Mouse (Mus musculus) midbrain, embryonic 11.5 days (tissue): Measurements from ENCODE around the gene Smyd5. TPM values are rescaled to one million over a fixed set of nuclear protein-coding genes. Genes with fewer than 3 reads are reported as not detected.

ENCODE experiments used
- ATAC-seq: fragments of 200-750 bp; cut with Nextera tagmentation; 2 replicates; pipeline ENCODE4 v1.8.0; 2017; ENCODE audit warnings: moderate TSS enrichment, moderate library complexity; ENCODE audit not compliant: low FRiP score
- DNase-seq: peaks from one replicate; pipeline ENCODE4 v3.0.0; 2015; ENCODE audit warnings: low spot score; ENCODE audit errors: missing footprints
- H3K27ac ChIP-seq: fragments of 300-500 bp; sonication (generic); 2 replicates; pipeline ENCODE4 v1.5.1; 2014; ENCODE audit warnings: low read depth, low read length
- H3K27me3 ChIP-seq: fragments of 300-500 bp; sonication (generic); 2 replicates; pipeline ENCODE4 v1.6.1; 2014; ENCODE audit warnings: mild to moderate bottlenecking, low read length, moderate library complexity, mixed read lengths; ENCODE audit not compliant: control insufficient read depth, insufficient read depth
- H3K36me3 ChIP-seq: fragments of 300-500 bp; sonication (generic); 2 replicates; pipeline ENCODE4 v1.6.1; 2014; ENCODE audit warnings: mild to moderate bottlenecking, low read length, moderate library complexity, mixed read lengths; ENCODE audit not compliant: control insufficient read depth, insufficient read depth
- H3K4me1 ChIP-seq: fragments of 300-500 bp; sonication (generic); 2 replicates; pipeline ENCODE4 v1.6.1; 2014; ENCODE audit warnings: low read length; ENCODE audit not compliant: control insufficient read depth, insufficient read depth
- H3K4me2 ChIP-seq: fragments of 300-500 bp; sonication (generic); 2 replicates; pipeline ENCODE4 v1.6.1; 2014; ENCODE audit warnings: mild to moderate bottlenecking, moderate library complexity
- H3K4me3 ChIP-seq: fragments of 300-500 bp; sonication (generic); 2 replicates; pipeline ENCODE4 v1.5.1; 2014; ENCODE audit warnings: low read depth, low read length
- H3K9ac ChIP-seq: fragments of 300-500 bp; sonication (generic); 2 replicates; pipeline ENCODE4 v1.6.1; 2014; ENCODE audit warnings: low read length
- H3K9me3 ChIP-seq: fragments of 300-500 bp; sonication (generic); 2 replicates; pipeline ENCODE4 v1.6.1; 2016; ENCODE audit warnings: low read length; ENCODE audit not compliant: control insufficient read depth
- WGBS: fragments of 180-500 bp; shearing (Covaris S2); extraction: QIAGEN DNeasy Blood & Tissue Kit; methylation state at CpG from one replicate; pipeline ENCODE4 v1.1.7; 2014; 5-methylcytosine and 5-hydroxymethylcytosine counted together
- polyA plus RNA-seq: library from polyadenylated mRNA; unstranded; fragments of >200 nt; fragmentation: Nextera tagmentation; extraction: Ambion mirVana; gene quantifications from 2 replicates; pipeline ENCODE4 v1.2.1, GENCODE M21; 2014

The Smyd5 gene
- 52.1 and 52.6 TPM in 2 replicates for polyA plus RNA-seq

DNA sequence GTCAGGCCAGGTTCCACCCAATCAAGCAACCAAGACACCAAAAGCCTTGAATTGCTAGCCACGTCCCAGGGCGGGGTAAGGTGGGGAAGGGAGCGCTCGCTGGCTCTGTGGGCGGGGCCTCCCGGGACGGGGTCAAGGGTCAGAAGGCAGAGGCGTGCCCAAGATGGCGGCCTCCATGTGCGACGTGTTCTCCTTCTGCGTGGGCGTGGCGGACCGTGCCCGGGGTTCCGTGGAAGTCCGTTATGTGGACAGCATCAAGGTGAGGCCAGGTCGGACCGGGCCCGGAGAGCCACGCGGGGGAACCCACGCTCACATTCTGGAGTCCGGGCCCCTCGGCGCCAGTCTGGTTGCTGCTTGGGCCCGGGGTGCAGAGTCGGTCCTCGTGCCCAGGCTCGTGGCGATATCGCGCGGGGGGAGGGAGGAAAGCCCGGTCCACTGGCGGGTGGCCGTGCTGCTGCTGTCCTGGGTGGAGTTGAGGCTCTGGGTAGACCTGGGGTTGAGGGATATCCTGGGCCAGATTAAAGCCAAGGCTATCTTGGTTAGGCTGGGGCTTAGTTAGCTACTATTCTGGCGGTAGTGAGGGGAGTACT, at the start of gene Smyd5:
Smyd5 (plus strand) TSS at position 148 of the 590 bp plus-strand sequence.
- Histone ChIP-seq H3K36me3 (no peaks in the 10 kb centered on the region), H3K9ac (peak within 1 kb of the TSS; percentile 82), H3K27me3 (no peaks in the 10 kb centered on the region), H3K4me2 (peak within 1 kb of the TSS; percentile 80), H3K4me3 (peak within 1 kb of the TSS; percentile 89), H3K27ac (no peak within 1 kb of the TSS), H3K9me3 (no peaks in the 10 kb centered on the region), H3K4me1 (no peaks in the 10 kb centered on the region; the same call in 1 of the 2 replicates)
- under 1% methylated on average over 39 of the region's 39 CpGs for WGBS
- DNase-seq (peak; percentile 98), ATAC-seq (peak; percentile 89)

DNA sequence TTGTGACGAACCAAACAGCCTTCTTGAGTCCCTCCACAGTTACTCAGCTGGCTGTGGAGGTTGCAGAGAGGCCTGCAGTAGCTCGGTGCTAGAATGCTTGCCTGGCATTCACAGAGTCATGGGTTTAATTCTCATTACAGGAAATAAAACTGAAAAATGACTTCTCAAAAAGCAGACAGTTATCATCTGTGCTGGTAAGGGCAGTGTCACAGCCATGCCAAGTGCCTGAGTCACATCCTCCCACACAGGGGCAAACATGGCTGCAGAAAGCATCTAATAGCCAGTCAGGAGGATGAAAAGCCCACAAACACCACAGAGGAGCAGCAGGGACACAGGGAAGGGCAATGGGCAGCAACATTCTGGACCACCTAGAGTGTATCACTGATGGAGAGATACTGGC, 49.0 kb upstream of the Smyd5 start:
- Histone ChIP-seq H3K9me3 (no peaks in the 10 kb centered on the region), H3K4me2 (no peak overlapping the region), H3K4me3 (no peak overlapping the region), H3K9ac (no peak overlapping the region), H3K36me3 (no peaks in the 10 kb centered on the region), H3K4me1 (peaks cover 5% of the 10 kb centered on the region), H3K27ac (no peak overlapping the region), H3K27me3 (no peaks in the 10 kb centered on the region)
- ATAC-seq: no peak
- 83% methylated on average over 2 of the region's 2 CpGs for WGBS
- DNase-seq: no peak

DNA sequence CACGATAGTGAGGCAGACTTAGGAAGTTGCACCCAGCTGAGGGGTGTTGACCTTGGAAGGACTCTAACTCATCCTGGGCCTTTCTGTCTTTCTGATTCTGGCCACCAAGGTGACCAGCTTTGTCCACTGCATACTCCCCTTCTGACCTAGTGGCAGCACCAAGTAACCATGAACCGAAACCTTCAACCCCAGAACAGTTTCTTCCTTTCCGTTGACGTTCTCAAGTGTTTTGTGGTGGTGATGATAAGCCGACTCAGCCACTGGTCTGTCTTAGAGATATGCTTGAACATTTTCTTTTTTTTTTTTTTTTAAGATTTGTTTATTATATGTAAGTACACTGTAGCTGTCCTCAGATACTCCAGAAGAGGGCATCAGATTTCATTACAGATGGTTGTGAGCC, 43.2 kb upstream of the Smyd5 start:
- ATAC-seq: no peak
- 89% methylated on average over 5 of the region's 5 CpGs for WGBS
- H3K4me2 ChIP-seq: no peak overlapping the region

DNA sequence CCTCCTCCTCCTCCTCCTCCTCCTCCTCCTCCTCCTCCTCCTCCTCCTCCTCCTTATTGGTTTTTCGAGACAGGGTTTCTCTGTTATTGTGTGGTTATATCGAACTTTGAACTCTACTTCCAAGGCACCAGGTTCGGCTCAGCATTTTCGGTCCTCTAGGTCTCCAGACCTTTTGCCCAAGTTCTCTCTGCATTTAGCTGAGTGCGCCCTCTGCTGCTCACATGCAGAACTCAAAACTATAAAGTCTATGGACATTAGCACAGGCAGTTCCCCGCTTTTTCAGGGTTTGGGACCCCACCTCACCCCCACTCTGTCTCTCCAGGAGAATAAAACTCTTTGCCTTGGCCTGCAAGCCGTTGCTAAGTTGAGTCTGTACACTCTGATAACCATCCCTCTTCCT, 40.0 kb upstream of the Smyd5 start:
- no peak for ATAC-seq
- WGBS: 24% methylated on average over 6 of the region's 7 CpGs

More for the DNA sequence above, 43.2 kb upstream of the Smyd5 start:
- Histone ChIP-seq H3K9ac (no peak overlapping the region), H3K9me3 (no peaks in the 10 kb centered on the region), H3K36me3 (no peaks in the 10 kb centered on the region), H3K4me1 (no peaks in the 10 kb centered on the region), H3K4me3 (no peak overlapping the region), H3K27ac (no peak overlapping the region), H3K27me3 (no peaks in the 10 kb centered on the region; the same call in 1 of the 2 replicates)
- no peak for DNase-seq

DNA sequence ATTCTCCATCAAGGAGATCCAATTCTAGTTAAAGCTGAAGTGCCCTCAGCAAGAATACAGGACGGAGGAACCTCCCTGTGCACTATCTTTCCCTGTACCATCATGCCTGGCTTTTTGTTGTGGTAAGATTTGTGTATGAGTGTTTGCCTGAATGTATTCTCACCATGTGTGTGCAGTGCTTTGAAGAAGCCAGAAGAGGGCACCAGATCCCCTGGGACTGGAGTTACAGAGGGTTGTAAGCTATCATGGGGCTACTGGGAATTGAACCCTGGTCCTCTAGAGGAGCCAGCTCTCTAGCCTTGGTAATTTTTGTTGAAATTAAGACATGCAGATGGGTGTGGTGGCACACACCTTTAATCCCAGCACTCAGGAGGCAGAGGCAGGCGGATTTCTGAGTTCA, 36.4 kb upstream of the Smyd5 start:
- H3K4me3 ChIP-seq: no peak overlapping the region
- no peak for DNase-seq
- H3K36me3 ChIP-seq: no peaks in the 10 kb centered on the region
- no peaks in the 10 kb centered on the region; the same call in 1 of the 2 replicates for H3K9me3 ChIP-seq
- H3K27me3 ChIP-seq: no peaks in the 10 kb centered on the region; the same call in 1 of the 2 replicates
- 89% methylated on average over 2 of the region's 2 CpGs for WGBS
- no peak overlapping the region for H3K4me2 ChIP-seq
- no peaks in the 10 kb centered on the region for H3K4me1 ChIP-seq
- no peak for ATAC-seq
- H3K9ac ChIP-seq: no peak overlapping the region
- H3K27ac ChIP-seq: no peak overlapping the region

More for the DNA sequence above, 40.0 kb upstream of the Smyd5 start:
- H3K9ac ChIP-seq: no peak overlapping the region
- H3K4me1 ChIP-seq: no peaks in the 10 kb centered on the region
- H3K27me3 ChIP-seq: no peaks in the 10 kb centered on the region; the same call in 1 of the 2 replicates
- DNase-seq: peak; percentile 94
- H3K4me2 ChIP-seq: no peak overlapping the region
- no peaks in the 10 kb centered on the region for H3K36me3 ChIP-seq
- no peaks in the 10 kb centered on the region; the same call in 1 of the 2 replicates for H3K9me3 ChIP-seq
- no peak overlapping the region for H3K27ac ChIP-seq
- H3K4me3 ChIP-seq: no peak overlapping the region

DNA sequence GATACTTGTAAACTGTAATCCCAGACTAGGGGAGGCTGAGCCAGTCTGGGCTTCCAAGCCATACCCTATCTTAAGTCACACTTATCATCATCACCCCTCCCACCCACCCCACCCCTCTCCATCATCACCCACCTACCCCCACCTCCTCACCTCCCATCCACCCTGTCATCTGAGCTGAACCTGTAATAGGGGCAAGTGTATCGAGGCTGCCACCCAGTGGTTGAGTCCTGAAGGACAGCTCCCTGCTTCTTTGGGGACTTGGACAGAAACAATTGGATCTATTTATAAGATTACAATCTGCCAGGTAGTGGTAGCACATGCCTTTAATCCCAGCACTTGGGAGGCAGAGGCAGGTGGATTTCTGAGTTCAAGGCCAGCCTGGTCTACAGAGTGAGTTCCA, 34.6 kb upstream of the Smyd5 start:
- Histone ChIP-seq H3K9ac (no peak overlapping the region), H3K4me1 (no peaks in the 10 kb centered on the region), H3K4me3 (no peak overlapping the region), H3K27me3 (no peaks in the 10 kb centered on the region; the same call in 1 of the 2 replicates), H3K4me2 (no peak overlapping the region), H3K36me3 (no peaks in the 10 kb centered on the region), H3K27ac (no peak overlapping the region), H3K9me3 (no peaks in the 10 kb centered on the region; the same call in 1 of the 2 replicates)
- 25% methylated on average over 1 of the region's 1 CpGs for WGBS
- ATAC-seq: no peak
- peak; percentile 81 for DNase-seq

DNA sequence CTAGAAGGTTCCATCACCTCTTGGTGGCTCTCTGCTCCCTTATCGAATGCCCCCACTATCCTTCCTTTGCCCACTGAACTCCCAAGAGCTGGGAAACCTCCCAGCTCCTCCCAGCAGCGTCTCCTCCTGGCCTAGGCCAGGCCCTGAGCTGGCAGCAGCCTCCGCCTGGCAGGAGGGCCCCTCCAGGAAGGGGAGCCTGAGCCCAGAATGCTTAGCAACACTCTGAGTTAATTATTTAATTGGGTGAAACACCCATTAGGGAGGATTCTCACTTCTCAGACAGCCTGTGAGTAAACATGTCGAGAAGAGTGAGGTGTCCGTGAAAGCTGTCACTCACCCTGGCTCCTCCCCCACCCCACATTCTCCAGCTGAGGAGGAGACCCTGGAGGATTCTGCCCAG, 32.1 kb upstream of the Smyd5 start:
- DNase-seq (peak; percentile 65), ATAC-seq (no peak)
- Histone ChIP-seq H3K27ac (no peak overlapping the region), H3K9ac (no peak overlapping the region), H3K4me3 (no peak overlapping the region), H3K4me2 (no peak overlapping the region), H3K27me3 (no peaks in the 10 kb centered on the region), H3K4me1 (no peaks in the 10 kb centered on the region), H3K36me3 (no peaks in the 10 kb centered on the region), H3K9me3 (no peaks in the 10 kb centered on the region; the same call in 1 of the 2 replicates)
- WGBS: 36% methylated on average over 5 of the region's 5 CpGs

DNA sequence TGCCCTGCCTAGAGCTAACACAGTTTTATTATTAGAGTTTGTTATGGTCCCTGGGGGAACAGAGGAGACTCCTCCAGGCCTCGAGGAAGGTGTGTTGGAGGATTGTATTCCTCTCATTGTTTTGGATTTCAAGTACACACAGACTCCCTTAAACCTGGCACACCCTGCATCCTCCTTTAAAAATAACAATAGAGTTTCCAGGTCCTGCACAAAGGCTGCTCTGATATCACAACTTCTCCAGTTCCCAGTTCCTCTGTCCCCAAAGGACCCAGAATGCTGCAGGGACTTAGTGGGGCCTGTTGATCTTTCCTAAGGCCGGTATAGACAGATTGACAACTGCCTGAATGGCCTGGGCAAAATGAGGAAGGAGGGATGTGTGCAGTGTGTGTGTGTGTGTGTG, 29.2 kb upstream of the Smyd5 start:
- Histone ChIP-seq H3K4me3 (no peak overlapping the region), H3K36me3 (no peaks in the 10 kb centered on the region), H3K4me1 (no peaks in the 10 kb centered on the region), H3K9ac (no peak overlapping the region), H3K9me3 (no peaks in the 10 kb centered on the region), H3K27ac (no peak overlapping the region), H3K4me2 (no peak overlapping the region), H3K27me3 (peaks cover 3% of the 10 kb centered on the region)
- WGBS: 67% methylated on average over 2 of the region's 2 CpGs
- no peak for ATAC-seq
- peak; percentile 71 for DNase-seq

DNA sequence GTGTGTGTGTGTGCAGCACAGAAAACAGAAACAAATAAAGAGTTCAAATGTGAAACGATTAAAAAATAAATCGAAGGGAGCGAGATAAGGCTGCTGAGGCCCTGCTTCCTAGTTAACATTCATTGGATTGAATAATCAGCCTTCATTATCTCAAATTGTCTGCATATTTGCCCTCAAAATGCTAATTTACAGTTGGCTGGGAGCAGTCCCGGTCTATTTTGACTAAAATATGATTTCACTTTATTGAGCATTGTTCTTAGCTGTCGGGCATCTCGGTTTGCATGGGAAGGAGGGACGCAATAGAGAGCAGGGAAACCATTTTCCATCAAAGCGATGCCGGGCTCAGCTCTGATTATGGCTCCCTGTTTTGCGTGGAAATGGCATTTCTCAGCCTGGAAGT, 28.8 kb upstream of the Smyd5 start:
- Histone ChIP-seq H3K4me2 (no peak overlapping the region), H3K4me3 (no peak overlapping the region), H3K9me3 (no peaks in the 10 kb centered on the region), H3K9ac (no peak overlapping the region), H3K4me1 (no peaks in the 10 kb centered on the region), H3K27ac (no peak overlapping the region), H3K27me3 (peaks cover 3% of the 10 kb centered on the region), H3K36me3 (no peaks in the 10 kb centered on the region)
- DNase-seq (peak; percentile 79), ATAC-seq (no peak)
- WGBS: 82% methylated on average over 10 of the region's 10 CpGs
